Mouse (Mus musculus): ENCODE results near the gene Epha3.

Gene Epha3

DNA sequence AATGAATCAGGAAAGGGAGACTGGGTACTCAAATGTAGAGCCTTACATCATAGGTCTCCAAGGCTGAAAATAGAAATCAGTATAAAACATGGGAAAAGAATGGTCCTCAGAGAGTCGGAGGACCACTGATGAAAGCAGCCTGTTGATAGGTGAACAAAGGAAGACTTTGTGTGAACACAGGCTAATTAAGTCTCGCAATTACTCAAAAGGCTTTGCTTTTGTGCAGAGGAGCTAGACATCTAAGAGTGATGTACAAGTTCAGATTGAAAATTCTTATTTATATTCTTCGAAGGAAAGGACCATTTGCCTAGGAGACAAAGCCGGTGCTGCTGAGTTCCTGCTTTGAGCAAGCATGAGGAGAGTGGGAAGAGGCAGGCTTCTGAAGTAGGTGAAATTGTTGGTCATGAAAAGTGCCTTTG lies 363.0 kb downstream of the Epha3 start:
- no peak for DNase-seq (ENCODE audit: low spot score in 2 of 2)

Data from cerebellum, postnatal 4 days (tissue).